Mouse (Mus musculus) embryo, embryonic 10 days (tissue): Measurements from ENCODE around the gene Rela.
"Not testable (repeated sequence)": the region's sequence is repeated elsewhere in the genome, so short reads cannot be mapped to it uniquely, and the experiment has no call there.

Source experiments
- DNase-seq: peaks from one replicate; pipeline ENCODE4 v3.0.0-alpha.2; 2015; ENCODE audit warnings: low spot score

Rela gene

GRCm38 (mm10) chr19:5664669-5665257 lies 27.5 kb downstream of the Rela start:
- DNase-seq, result no peak

- DNase-seq, result no peak
Measured at GRCm38 (mm10) chr19:5665465-5665864, 28.2 kb downstream of the Rela start.

DNA sequence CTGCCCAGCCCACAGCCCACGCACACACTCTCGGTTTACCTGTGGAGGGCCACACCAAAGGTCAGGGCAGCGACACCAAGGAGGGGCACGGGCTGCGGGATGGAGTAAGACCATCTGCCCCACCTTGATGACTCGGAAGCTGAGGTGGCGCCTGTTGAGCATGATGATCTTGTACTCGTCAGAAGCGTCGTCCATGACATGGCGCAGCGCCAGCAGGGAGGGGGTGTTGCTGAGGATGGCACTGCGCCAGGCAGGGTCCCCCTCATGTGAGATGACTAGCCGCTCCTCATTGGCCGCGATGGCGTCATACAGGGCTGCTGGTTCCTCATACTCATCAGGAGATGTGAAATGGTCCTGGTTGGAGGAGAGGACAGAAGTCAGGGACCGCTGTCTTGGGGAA lies 29.1 kb downstream of the Rela start:
- no peak for DNase-seq

DNA sequence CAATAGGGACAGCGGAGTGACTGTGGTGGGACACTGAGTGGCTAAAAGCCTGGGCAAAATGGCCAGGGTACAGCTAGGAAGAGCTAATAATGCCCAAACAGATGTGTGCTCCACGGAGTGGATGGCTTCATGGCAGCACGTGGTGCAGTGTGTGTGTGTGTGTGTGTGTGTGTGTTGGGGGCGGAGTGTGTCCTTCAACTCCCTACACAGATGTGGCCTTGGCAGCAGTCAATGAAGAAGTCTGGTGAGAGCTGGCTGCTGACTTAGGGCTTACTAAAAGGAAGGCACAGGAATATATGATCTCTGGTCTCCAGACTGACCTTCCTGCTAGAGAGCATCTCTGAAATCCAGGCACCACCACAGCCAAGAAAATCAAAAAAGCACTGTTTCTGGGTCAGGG lies 31.1 kb downstream of the Rela start:
- no peak for DNase-seq

DNA sequence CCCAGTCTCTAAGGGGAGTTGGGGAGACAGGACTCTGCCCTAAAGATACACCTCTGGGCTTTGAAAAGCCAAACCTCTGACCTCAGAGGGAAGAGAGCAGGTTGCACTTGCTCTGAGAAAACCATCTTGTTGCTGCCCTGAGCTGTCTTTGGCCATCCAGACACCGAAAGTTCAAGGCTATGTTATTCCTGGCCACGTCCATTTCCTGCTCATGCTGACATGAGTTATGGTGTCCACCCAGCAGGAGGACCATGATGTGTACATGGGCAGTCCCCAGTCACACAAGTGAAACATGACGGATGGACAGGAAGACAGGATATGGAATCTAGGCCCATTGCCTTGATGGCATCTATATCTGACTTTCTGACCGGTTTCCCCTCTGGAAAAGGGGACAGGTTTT lies 43.1 kb downstream of the Rela start:
- no peak for DNase-seq

- DNase-seq, result no peak
Measured at GRCm38 (mm10) chr19:5684236-5684635, 47.0 kb downstream of the Rela start.

GRCm38 (mm10) chr19:5684985-5685384 lies 47.7 kb downstream of the Rela start:
- DNase-seq, result no peak

GRCm38 (mm10) chr19:5685431-5685830 lies 48.1 kb downstream of the Rela start:
- no peak for DNase-seq

DNA sequence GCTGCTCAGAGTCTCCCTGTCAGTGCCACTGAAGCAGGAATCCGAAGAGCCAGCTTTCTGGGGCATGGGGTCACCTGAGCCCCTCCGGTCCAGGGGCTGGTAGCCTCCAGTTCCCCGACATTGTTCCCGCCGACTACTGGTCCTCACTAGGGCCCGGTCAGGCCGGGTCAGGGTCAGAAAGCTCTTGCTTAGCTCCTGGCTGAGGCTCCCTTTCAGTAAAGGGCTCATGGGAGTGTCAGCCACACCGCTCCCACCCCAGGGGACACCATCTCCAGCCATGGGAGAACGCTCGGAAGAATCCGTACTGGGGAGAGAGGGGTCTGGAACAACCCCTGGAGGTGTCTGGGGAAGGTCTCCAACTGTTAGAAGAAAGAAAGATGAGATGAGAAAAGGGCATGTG lies 48.6 kb downstream of the Rela start:
- DNase-seq, result no peak

DNA sequence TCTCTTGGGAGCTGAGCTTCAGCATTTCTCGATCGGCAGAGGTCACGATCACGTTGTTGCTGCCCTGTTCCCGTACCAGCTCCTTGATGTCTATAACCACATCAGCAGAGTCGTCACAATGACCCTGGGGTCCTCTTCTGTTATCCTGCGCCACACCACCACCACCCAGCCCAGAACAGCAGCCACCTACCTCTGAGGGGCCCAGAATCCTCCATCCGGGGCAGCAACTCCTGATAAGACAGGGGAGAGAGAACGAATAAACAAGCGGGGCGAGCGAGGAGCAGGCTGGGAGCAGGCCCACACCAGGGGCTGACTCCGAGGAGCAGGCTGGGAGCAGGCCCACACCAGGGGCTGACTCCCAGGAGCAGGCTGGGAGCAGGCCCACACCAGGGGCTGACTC lies 49.2 kb downstream of the Rela start:
- DNase-seq, result no peak

DNA sequence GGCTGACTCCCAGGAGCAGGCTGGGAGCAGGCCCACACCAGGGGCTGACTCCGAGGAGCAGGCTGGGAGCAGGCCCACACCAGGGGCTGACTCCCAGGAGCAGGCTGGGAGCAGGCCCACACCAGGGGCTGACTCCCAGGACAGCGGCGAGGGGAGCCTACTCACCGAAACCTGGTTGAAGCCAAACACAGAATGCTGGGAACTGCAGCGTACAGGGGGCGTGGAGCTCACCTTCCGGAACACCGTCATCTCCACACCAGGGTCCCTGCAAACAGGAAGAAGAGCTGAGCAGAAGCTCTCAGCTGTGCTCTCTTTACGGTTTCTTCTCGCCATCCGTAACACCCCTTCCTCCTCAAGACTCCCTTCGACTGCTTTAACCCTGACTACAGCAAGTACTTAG lies 49.7 kb downstream of the Rela start:
- DNase-seq, result not testable (repeated sequence)

GRCm38 (mm10) chr19:5687738-5688137 lies 50.5 kb downstream of the Rela start:
- peak; percentile 18 for DNase-seq

- peak; percentile 97 for DNase-seq
Measured at GRCm38 (mm10) chr19:5688200-5689087, 51.2 kb downstream of the Rela start, which contains the start of the genes Map3k11 and Pcnx3. TSS of gene Map3k11 (plus strand) at chr19:5688742. TSS of gene Pcnx3 (minus strand) at chr19:5688908.

GRCm38 (mm10) chr19:5689088-5689428 lies 51.8 kb downstream of the Rela start:
- no peak for DNase-seq

DNA sequence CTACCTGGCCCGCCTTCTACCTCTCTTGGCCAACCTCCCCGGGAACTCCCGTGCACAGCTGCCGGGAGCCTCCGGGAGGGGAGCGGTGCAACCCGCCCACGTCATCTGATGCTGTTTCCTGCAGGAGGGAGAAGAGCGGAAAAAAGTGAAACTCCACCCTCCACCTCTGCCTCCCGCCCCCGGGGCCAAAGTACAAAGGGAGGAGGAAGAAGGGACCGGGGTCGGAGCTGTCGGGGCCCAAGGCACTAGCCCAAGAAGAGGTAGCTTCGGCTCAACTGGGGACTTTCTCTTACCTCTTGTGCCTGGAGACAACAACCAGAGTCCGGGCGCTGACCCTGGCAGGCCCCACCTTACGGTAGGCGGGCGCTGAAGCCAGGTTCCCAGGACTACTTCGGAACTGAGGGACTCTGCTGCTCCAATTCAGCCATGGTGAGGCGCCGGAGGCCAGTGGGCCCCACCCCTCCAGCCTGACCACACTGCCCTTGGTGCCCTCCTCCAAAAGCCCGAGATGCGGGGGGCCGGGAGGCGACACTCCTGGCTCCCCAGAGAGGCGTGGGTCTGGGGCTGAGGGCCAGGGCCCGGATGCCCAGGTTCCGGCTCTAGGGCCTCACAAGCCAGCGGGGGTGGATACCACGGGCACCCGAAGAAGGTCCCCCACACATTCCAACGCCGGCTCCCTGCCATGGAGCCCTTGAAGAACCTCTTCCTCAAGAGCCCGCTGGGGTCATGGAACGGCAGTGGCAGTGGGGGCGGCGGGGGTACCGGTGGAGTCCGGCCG lies 52.5 kb downstream of the Rela start:
- peak; percentile 87 for DNase-seq

DNA sequence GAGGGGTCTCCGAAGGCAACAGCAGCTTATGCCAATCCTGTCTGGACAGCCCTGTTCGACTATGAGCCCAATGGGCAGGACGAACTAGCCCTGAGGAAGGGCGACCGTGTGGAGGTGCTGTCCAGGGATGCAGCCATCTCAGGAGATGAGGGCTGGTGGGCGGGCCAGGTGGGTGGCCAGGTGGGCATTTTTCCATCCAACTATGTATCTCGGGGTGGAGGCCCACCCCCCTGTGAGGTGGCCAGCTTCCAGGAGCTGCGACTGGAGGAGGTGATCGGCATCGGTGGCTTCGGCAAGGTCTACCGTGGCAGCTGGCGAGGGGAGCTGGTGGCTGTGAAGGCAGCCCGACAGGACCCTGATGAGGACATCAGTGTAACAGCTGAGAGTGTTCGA lies 53.1 kb downstream of the Rela start:
- DNase-seq, result no peak

- no peak for DNase-seq
Measured at GRCm38 (mm10) chr19:5691601-5692000, 54.3 kb downstream of the Rela start.

DNA sequence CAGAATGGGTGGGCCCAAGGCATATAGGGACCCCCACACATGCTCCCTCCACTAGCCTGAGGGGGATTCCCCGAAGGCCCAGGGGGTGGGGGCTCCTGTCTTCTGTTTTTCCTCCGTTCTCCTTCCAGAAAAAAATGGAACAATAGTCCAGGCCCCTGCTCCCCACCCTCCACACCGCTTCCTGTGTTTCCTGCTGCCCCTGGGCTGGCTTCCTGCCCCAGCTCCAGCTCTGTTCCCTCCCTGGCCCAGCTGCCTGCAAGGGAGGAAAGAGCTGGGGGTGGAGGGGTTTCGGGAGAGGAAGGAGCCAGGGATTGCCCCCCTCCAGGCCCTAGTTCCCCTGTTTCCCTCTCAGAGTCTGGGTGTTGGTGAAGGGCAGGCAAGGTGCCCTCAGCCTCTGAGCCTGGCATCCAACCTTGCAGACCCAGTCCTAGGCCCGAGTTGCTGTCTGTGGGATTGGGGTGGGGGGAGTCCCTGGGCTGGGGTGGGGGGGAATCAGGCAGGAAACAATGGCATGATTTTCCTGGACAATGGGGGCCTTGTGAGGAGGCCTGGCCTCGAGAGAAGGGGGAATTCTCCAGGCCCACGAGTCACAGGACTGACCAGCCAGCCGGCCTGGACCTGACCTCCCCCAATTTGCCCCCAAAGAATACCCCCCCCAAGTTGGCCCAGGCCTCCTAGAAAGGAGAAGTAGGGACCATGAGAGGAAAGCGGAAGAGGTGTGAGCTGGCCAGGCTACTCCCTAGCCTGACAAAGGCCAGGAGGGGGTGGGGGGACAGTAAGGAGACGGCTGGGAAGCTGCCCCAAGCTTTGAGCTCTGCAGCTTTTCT lies 55.0 kb downstream of the Rela start:
- no peak for DNase-seq

GRCm38 (mm10) chr19:5692913-5693396 lies 55.7 kb downstream of the Rela start:
- DNase-seq, result no peak

DNA sequence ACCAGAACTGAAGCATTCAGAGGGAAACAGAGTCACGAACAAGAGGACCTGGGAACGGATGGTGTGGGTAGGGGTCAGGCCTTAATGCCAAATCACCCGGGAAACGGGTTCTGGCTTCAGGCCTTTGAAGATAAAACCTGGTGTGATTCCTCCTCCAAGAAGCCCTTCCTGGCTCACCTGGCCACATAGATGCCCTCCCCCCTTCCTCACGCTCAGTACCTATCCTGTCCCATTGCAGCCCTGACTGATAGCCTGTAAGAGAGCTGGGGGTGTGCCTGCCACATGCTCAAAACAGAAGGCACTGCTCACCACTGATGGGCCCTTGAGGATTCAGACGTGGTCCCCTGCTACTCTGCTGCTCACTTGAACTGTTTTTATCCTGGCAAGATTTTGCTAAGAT lies 56.5 kb downstream of the Rela start:
- no peak for DNase-seq

DNA sequence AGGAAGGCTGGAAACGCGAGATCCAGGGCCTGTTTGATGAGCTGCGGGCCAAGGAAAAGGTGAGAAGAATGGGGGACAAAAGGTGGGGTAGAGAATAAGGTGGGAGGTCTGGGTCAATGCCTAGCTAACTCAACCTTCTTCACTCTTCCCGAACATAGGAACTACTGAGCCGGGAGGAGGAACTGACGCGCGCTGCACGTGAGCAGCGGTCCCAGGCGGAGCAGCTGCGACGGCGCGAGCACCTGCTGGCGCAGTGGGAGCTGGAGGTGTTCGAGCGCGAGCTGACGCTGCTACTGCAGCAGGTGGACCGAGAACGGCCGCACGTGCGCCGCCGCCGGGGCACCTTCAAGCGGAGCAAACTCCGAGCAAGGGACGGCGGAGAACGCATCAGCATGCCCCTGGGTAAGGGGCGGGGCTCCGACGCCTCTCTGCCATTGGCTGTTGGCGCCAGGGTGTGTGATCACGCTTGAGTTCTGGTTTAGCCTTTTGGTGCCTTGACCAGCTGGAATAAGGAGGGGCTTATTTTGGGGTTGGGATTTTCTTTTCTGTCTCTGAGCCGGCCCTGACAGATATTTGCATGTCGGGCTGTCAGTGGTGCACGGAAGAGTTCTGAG lies 58.7 kb downstream of the Rela start:
- DNase-seq, result peak; percentile 86
